ENCODE assay signal across 8 mouse cellular contexts in genomic region chr11:77686841-77687540, GRCm38 (mm10). TPM values are rescaled to one million over a fixed set of nuclear protein-coding genes. Genes with fewer than 3 reads are reported as not detected.
DNase-seq lines count a peak whose midpoint lies in the region; ATAC-seq and TF ChIP-seq lines count a peak whose summit lies in the region.

No protein-coding gene starts in this region.

- peak overlapping the region; percentile 91 for H3K27ac ChIP-seq in CH12.LX (ENCODE audit: insufficient read depth, low read depth)
- peak overlapping the region; percentile 98 for H3K27ac ChIP-seq in forebrain, embryonic 13.5 days
- H3K27ac ChIP-seq in heart, postnatal 0 days (ENCODE audit: low read depth) = peak overlapping the region; percentile 100
- peak overlapping the region; percentile 97 for H3K27ac ChIP-seq in neural tube, embryonic 14.5 days (ENCODE audit: low read depth, low read length)

- H3K36me3 ChIP-seq in CH12.LX (replicated peaks in 1 of 2; ENCODE audit: control insufficient read depth in 1 of 2, insufficient read depth in 1 of 2, low read length in 1 of 2) = peaks cover 6 to 30% of the 10 kb centered on the region in 2 experiments
- peaks cover 10% of the 10 kb centered on the region for H3K36me3 ChIP-seq in forebrain, embryonic 13.5 days (ENCODE audit: poor library complexity, severe bottlenecking)
- peaks cover 6% of the 10 kb centered on the region for H3K36me3 ChIP-seq in heart, postnatal 0 days (replicated peaks; ENCODE audit: control insufficient read depth, insufficient read depth, low read length)
- peaks cover 6% of the 10 kb centered on the region; the same call in 1 of the 2 replicates for H3K36me3 ChIP-seq in neural tube, embryonic 14.5 days (ENCODE audit: control insufficient read depth, insufficient read depth, low read length)

- peak; percentile 67 for DNase-seq in CH12.LX (ENCODE audit: extremely low read depth)
- peak; percentile 41 for DNase-seq in c-Kit-positive CD71-negative TER-119-negative erythroid progenitor cells, embryonic 14.5 days (ENCODE audit: low read depth)
- DNase-seq in heart, postnatal 0 days (ENCODE audit: low spot score) = peak; percentile 71
- DNase-seq in kidney, postnatal 4 days = peak; percentile 78 to 88
- peak; percentile 67 to 73 for DNase-seq in lung, adult 18-20 months
- peak; percentile 77 for DNase-seq in testis, postnatal 10 days (ENCODE audit: low spot score)

- dilution Hi-C loops in CH12.LX (cut with MboI; ENCODE audit: extremely low pct_ligation_motif_present, extremely low pct_unique_long_range_greater_than_20kb, low sequenced_read_pairs) = no loop called here

- H3K27me3 ChIP-seq in CH12.LX (replicated peaks) = no peaks in the 10 kb centered on the region
- no peaks in the 10 kb centered on the region for H3K27me3 ChIP-seq in forebrain, embryonic 13.5 days
- H3K27me3 ChIP-seq in heart, postnatal 0 days (ENCODE audit: control insufficient read depth, insufficient read depth, low read length) = no peaks in the 10 kb centered on the region
- peaks cover 5% of the 10 kb centered on the region; the same call in 1 of the 2 replicates for H3K27me3 ChIP-seq in neural tube, embryonic 14.5 days (ENCODE audit: control insufficient read depth, insufficient read depth, low read length)

- TF ChIP-seq RAD21 in CH12.LX (IDR thresholded peaks at IDR 0.05; ENCODE audit: low read depth, low read length) = no peak

- TF ChIP-seq EP300 in CH12.LX (IDR thresholded peaks at IDR 0.05; ENCODE audit: low read length) = no peak
- TF ChIP-seq EP300 in heart, postnatal 0 days (IDR thresholded peaks at IDR 0.05; ENCODE audit: low read depth) = no peak

- H3K4me3 ChIP-seq in CH12.LX (replicated peaks in 1 of 3; ENCODE audit: low read depth in 2 of 3, low read length in 2 of 3, poor library complexity in 1 of 3) = peak overlapping the region; percentile 78 to 98 (median 84)
- H3K4me3 ChIP-seq in forebrain, embryonic 13.5 days = peak overlapping the region; percentile 98
- H3K4me3 ChIP-seq in heart, postnatal 0 days (ENCODE audit: low read depth, low read length) = peak overlapping the region; percentile 98
- H3K4me3 ChIP-seq in neural tube, embryonic 14.5 days (ENCODE audit: low read depth, low read length) = peak overlapping the region; percentile 97

- 0 out of 2 replicates have a peak, but pooled peaks have one; percentile 5 for ATAC-seq in forebrain, embryonic 13.5 days
- ATAC-seq in heart, postnatal 0 days (ENCODE audit: insufficient read depth, low read depth) = peak; percentile 22
- peak; percentile 12; the same call in 1 of the 2 replicates for ATAC-seq in neural tube, embryonic 14.5 days (ENCODE audit: low read depth)

- H3K79me2 ChIP-seq in CH12.LX (replicated peaks; ENCODE audit: control insufficient read depth, extremely low read depth, insufficient read depth, poor library complexity, severe bottlenecking) = peaks cover 56% of the 10 kb centered on the region

- 0% methylated on average over 47 of the region's 76 CpGs for WGBS in forebrain, embryonic 13.5 days
- under 1% methylated on average over 62 of the region's 76 CpGs for WGBS in heart, postnatal 0 days
- WGBS in neural tube, embryonic 14.5 days = 0% methylated on average over 72 of the region's 76 CpGs

- H3K4me1 ChIP-seq in CH12.LX (ENCODE audit: control insufficient read depth in 1 of 2, insufficient read depth in 2 of 2) = peaks cover 0 to 40% of the 10 kb centered on the region in 2 experiments; a peak in 2 of 4 replicates
- H3K4me1 ChIP-seq in forebrain, embryonic 13.5 days = peaks cover 17% of the 10 kb centered on the region
- H3K4me1 ChIP-seq in heart, postnatal 0 days (ENCODE audit: control insufficient read depth, insufficient read depth) = 0 out of 2 replicates have a peak, but pooled peaks cover 7% of the 10 kb centered on the region
- H3K4me1 ChIP-seq in neural tube, embryonic 14.5 days (ENCODE audit: control insufficient read depth, insufficient read depth, low read length) = peaks cover 9% of the 10 kb centered on the region

- no peaks in the 10 kb centered on the region for H3K9me3 ChIP-seq in CH12.LX (replicated peaks; ENCODE audit: low read length)
- H3K9me3 ChIP-seq in forebrain, embryonic 13.5 days (replicated peaks) = no peaks in the 10 kb centered on the region
- H3K9me3 ChIP-seq in heart, postnatal 0 days (replicated peaks; ENCODE audit: control insufficient read depth, low read length) = no peaks in the 10 kb centered on the region
- H3K9me3 ChIP-seq in neural tube, embryonic 14.5 days (ENCODE audit: control insufficient read depth, low read length) = no peaks in the 10 kb centered on the region

- no peak overlapping the region for H3K4me2 ChIP-seq in CH12.LX (ENCODE audit: insufficient read depth, low read depth, poor library complexity, severe bottlenecking)
- H3K4me2 ChIP-seq in forebrain, embryonic 13.5 days = peak overlapping the region; percentile 75
- H3K4me2 ChIP-seq in heart, postnatal 0 days (ENCODE audit: low read depth, low read length) = peak overlapping the region; percentile 83
- peak overlapping the region; percentile 76 for H3K4me2 ChIP-seq in neural tube, embryonic 14.5 days (ENCODE audit: low read depth, low read length)

- in situ Hi-C loops in CH12.LX (cut with MboI; ENCODE audit: low pct_ligation_motif_present, low pct_unique_long_range_greater_than_20kb, low sequenced_read_pairs) = no loop called here

- TF ChIP-seq CTCF in CH12.LX (conservative IDR thresholded peaks at IDR 0.05 in 1 of 2, IDR thresholded peaks at IDR 0.05 in 1 of 2; ENCODE audit: low read depth in 2 of 2, low read length in 2 of 2) = no peak
- no peak for TF ChIP-seq CTCF in heart, postnatal 0 days (IDR thresholded peaks at IDR 0.05; ENCODE audit: low read depth)

- TF ChIP-seq POLR2A in CH12.LX (IDR thresholded peaks at IDR 0.05; ENCODE audit: low read depth, low read length) = peak; percentile 62

- H3K9ac ChIP-seq in CH12.LX (ENCODE audit: insufficient read depth, low read depth) = peak overlapping the region; percentile 97
- peak overlapping the region; percentile 98 for H3K9ac ChIP-seq in forebrain, embryonic 13.5 days
- peak overlapping the region; percentile 100 for H3K9ac ChIP-seq in heart, postnatal 0 days (replicated peaks; ENCODE audit: low read depth, low read length)
- H3K9ac ChIP-seq in neural tube, embryonic 14.5 days (replicated peaks; ENCODE audit: low read depth, low read length) = peak overlapping the region; percentile 94

TF ChIP-seq in CH12.LX, 34 proteins besides CTCF, POLR2A, EP300 and RAD21 (continues in another document):
- TF ChIP-seq USF2 (conservative IDR thresholded peaks at IDR 0.05; ENCODE audit: low read depth, low read length) (no peak), ZC3H11A (IDR thresholded peaks at IDR 0.05; ENCODE audit: low read depth, low read length) (no peak), NRF1 (IDR thresholded peaks at IDR 0.05; ENCODE audit: low read depth, low read length) (peak; percentile 54), MXI1 (IDR thresholded peaks at IDR 0.05; ENCODE audit: low read depth, low read length) (0 out of 2 replicates have a peak, but pooled peaks have one; percentile 53), MAZ (IDR thresholded peaks at IDR 0.05; ENCODE audit: low read depth, low read length) (0 out of 2 replicates have a peak, but pooled peaks have one; percentile 5), MAX (IDR thresholded peaks at IDR 0.05; ENCODE audit: low read length) (no peak), GABPA (IDR thresholded peaks at IDR 0.05; ENCODE audit: insufficient replicate concordance, low read depth, low read length) (no peak), CHD2 (IDR thresholded peaks at IDR 0.05; ENCODE audit: low read length) (peak; percentile 45), PAX5 (IDR thresholded peaks at IDR 0.05; ENCODE audit: low read length) (no peak), CHD1 (IDR thresholded peaks at IDR 0.05; ENCODE audit: low read depth, low read length) (no peak; the same call in 1 of the 2 replicates), MEF2A (IDR thresholded peaks at IDR 0.05; ENCODE audit: borderline replicate concordance, low read depth, low read length) (no peak), RCOR1 (conservative IDR thresholded peaks at IDR 0.05; ENCODE audit: low read depth, low read length) (no peak; the same call in 1 of the 2 replicates), MYC (IDR thresholded peaks at IDR 0.05; ENCODE audit: low read depth, low read length) (0 out of 2 replicates have a peak, but pooled peaks have one; percentile 6), TBP (conservative IDR thresholded peaks at IDR 0.05; ENCODE audit: low read depth, low read length) (no peak), MAFK (IDR thresholded peaks at IDR 0.05; ENCODE audit: insufficient replicate concordance, low read length) (no peak), JUN (IDR thresholded peaks at IDR 0.05; ENCODE audit: insufficient read depth, low read depth, low read length) (no peak), NELFE (IDR thresholded peaks at IDR 0.05; ENCODE audit: low read depth, low read length) (0 out of 2 replicates have a peak, but pooled peaks have one; percentile 0), ZKSCAN1 (IDR thresholded peaks at IDR 0.05; ENCODE audit: borderline replicate concordance, low read depth, low read length) (no peak), ZNF384 (IDR thresholded peaks at IDR 0.05; ENCODE audit: low read depth, low read length) (no peak), JUND (conservative IDR thresholded peaks at IDR 0.05; ENCODE audit: low read depth, low read length) (no peak), TCF12 (IDR thresholded peaks at IDR 0.05; ENCODE audit: low read depth, low read length) (peak; percentile 66; the same call in 1 of the 2 replicates)

RNA-seq across cellular contexts. Expression of gene Nufip2, which starts 1.0 kb away (rescaled TPM):
- total RNA-seq in CH12.LX (2012; rRNA removed) = 29.6 and 48.6 TPM in 2 replicates
- 53.6 and 55.6 TPM in 2 replicates for total RNA-seq in CH12.LX (2014; rRNA removed)
- 38.8 and 41.2 TPM in 2 replicates for polyA plus RNA-seq in CH12.LX (2012; ENCODE audit: insufficient read length, low read depth)
- 4.3 and 5.0 TPM in 2 replicates for polyA plus RNA-seq in forebrain, embryonic 13.5 days (2015; fragmentation: Nextera tagmentation; extraction: Ambion mirVana)
- total RNA-seq in heart, postnatal 0 days (2014; rRNA removed; ENCODE audit: low replicate concordance) = 30.5 and 55.1 TPM in 2 replicates
- 3.0 and 3.5 TPM in 2 replicates for polyA plus RNA-seq in heart, postnatal 0 days (2015; fragmentation: Nextera tagmentation; extraction: Ambion mirVana)
- 4.4 and 7.3 TPM in 2 replicates for polyA plus RNA-seq in neural tube, embryonic 14.5 days (2014; fragmentation: Nextera tagmentation; extraction: Ambion mirVana)

RNA-seq across cellular contexts. Expression of gene Cryba1, which starts 38.1 kb away (rescaled TPM):
- total RNA-seq in CH12.LX (2012; rRNA removed) (not detected in 2 replicates), CH12.LX (2014; rRNA removed) (not detected in 2 replicates)
- polyA plus RNA-seq in CH12.LX (2012; ENCODE audit: insufficient read length, low read depth) = not detected in 2 replicates
- 0.76 and 1.7 TPM in 2 replicates for polyA plus RNA-seq in forebrain, embryonic 13.5 days (2015; fragmentation: Nextera tagmentation; extraction: Ambion mirVana)
- not detected in 2 replicates for total RNA-seq in heart, postnatal 0 days (2014; rRNA removed; ENCODE audit: low replicate concordance)
- polyA plus RNA-seq in heart, postnatal 0 days (2015; fragmentation: Nextera tagmentation; extraction: Ambion mirVana) = not detected in 2 replicates
- polyA plus RNA-seq in neural tube, embryonic 14.5 days (2014; fragmentation: Nextera tagmentation; extraction: Ambion mirVana) = 0.64 and 0.72 TPM in 2 replicates

Comparison
In these comparisons a context has a peak if more than half of its experiments do, and no peak if none do; other contexts are left out.
1. Peak in every context shown above with its lines: DNase-seq, ATAC-seq, H3K4me3 ChIP-seq and H3K27ac ChIP-seq.